Mouse (Mus musculus) intestine, embryonic 14.5 days (tissue): ENCODE results near the gene Scimp. TPM values are rescaled to one million over a fixed set of nuclear protein-coding genes. Genes with fewer than 3 reads are reported as not detected.
A peak's percentile ranks its signal among the peaks of the same experiment; 100 is the strongest.
"Not testable (repeated sequence)": the region's sequence is repeated elsewhere in the genome, so short reads cannot be mapped to it uniquely, and the experiment has no call there.

Experiments used
- ATAC-seq: fragments of 200-750 bp; cut with Nextera tagmentation; replicated peaks from 2 replicates; pipeline ENCODE4 v1.8.0; 2017; ENCODE audit warnings: low read depth, moderate number of reproducible peaks, moderate TSS enrichment, moderate library complexity; ENCODE audit not compliant: low FRiP score, low TSS enrichment
- DNase-seq: peaks from one replicate; pipeline ENCODE4 v3.0.0-alpha.2; 2018; ENCODE audit warnings: low spot score
- H3K27ac ChIP-seq: fragments of 300-500 bp; sonication (generic); 2 replicates; pipeline ENCODE4 v1.5.1; 2014; ENCODE audit warnings: low read depth, mild to moderate bottlenecking, control low read depth
- H3K27me3 ChIP-seq: fragments of 300-500 bp; sonication (generic); replicated peaks from 2 replicates; pipeline ENCODE4 v1.6.1; 2014; ENCODE audit warnings: low read length, control low read depth; ENCODE audit not compliant: control insufficient read depth, insufficient read depth
- H3K36me3 ChIP-seq: fragments of 300-500 bp; sonication (generic); 2 replicates; pipeline ENCODE4 v1.6.1; 2014; ENCODE audit warnings: low read length, control low read depth; ENCODE audit not compliant: control insufficient read depth, insufficient read depth
- H3K4me1 ChIP-seq: fragments of 300-500 bp; sonication (generic); replicated peaks from 2 replicates; pipeline ENCODE4 v1.6.1; 2014; ENCODE audit warnings: low read length, control low read depth, mixed read lengths; ENCODE audit not compliant: control insufficient read depth, insufficient read depth
- H3K4me2 ChIP-seq: fragments of 300-500 bp; sonication (generic); 2 replicates; pipeline ENCODE4 v1.6.1; 2014; ENCODE audit warnings: low read length
- H3K4me3 ChIP-seq: fragments of 300-500 bp; sonication (generic); 2 replicates; pipeline ENCODE4 v1.5.1; 2014; ENCODE audit warnings: low read depth, low read length, control low read depth, mixed read lengths
- H3K9ac ChIP-seq: fragments of 300-500 bp; sonication (generic); 2 replicates; pipeline ENCODE4 v1.6.1; 2014; ENCODE audit warnings: mild to moderate bottlenecking, low read length
- H3K9me3 ChIP-seq: fragments of 300-500 bp; sonication (generic); 2 replicates; pipeline ENCODE4 v1.6.1; 2016; ENCODE audit warnings: low read length, control low read depth; ENCODE audit not compliant: control insufficient read depth
- WGBS: fragments of 180-500 bp; shearing (Covaris S2); extraction: QIAGEN DNeasy Blood & Tissue Kit; methylation state at CpG from one replicate; pipeline ENCODE4 v1.1.7; 2014; 5-methylcytosine and 5-hydroxymethylcytosine counted together
- polyA plus RNA-seq: library from polyadenylated mRNA; unstranded; fragments of >200 nt; fragmentation: Nextera tagmentation; extraction: Ambion mirVana; gene quantifications from 2 replicates; pipeline ENCODE4 v1.2.1, GENCODE M21; 2014

The Scimp gene
- polyA plus RNA-seq, 1 experiment from 2014 or later = 0.45 TPM

GRCm38 (mm10) chr11:70770804-70771203 is 41.6 kb downstream of the Scimp start:
- H3K36me3 ChIP-seq = peaks cover 26% of the 10 kb centered on the region
- whole genome bisulfite sequencing = 93% methylated on average over 3 of the region's 3 CpGs
- no peak overlapping the region for H3K27ac ChIP-seq
- no peak overlapping the region for H3K4me2 ChIP-seq
- no peak for ATAC-seq
- no peak overlapping the region for H3K4me3 ChIP-seq
- H3K9me3 ChIP-seq = no peaks in the 10 kb centered on the region
- DNase-seq = no peak
- 0 out of 2 replicates have a peak, but pooled peaks cover 1% of the 10 kb centered on the region for H3K4me1 ChIP-seq
- H3K27me3 ChIP-seq = no peaks in the 10 kb centered on the region
- no peak overlapping the region for H3K9ac ChIP-seq

GRCm38 (mm10) chr11:70765776-70766445 is 46.5 kb downstream of the Scimp start:
- ATAC-seq (no peak), DNase-seq (no peak)
- H3K9ac ChIP-seq = no peak overlapping the region
- no peak overlapping the region for H3K27ac ChIP-seq
- no peaks in the 10 kb centered on the region for H3K9me3 ChIP-seq
- H3K4me1 ChIP-seq = 0 out of 2 replicates have a peak, but pooled peaks cover 7% of the 10 kb centered on the region
- H3K4me3 ChIP-seq = no peak overlapping the region
- H3K4me2 ChIP-seq = no peak overlapping the region
- H3K27me3 ChIP-seq = no peaks in the 10 kb centered on the region
- WGBS = 72% methylated on average over 16 of the region's 16 CpGs
- 0 out of 2 replicates have a peak, but pooled peaks cover 3% of the 10 kb centered on the region for H3K36me3 ChIP-seq

- H3K27me3 ChIP-seq = no peaks in the 10 kb centered on the region
- 0 out of 2 replicates have a peak, but pooled peaks cover 3% of the 10 kb centered on the region for H3K36me3 ChIP-seq
- peak within 1 kb of the TSS; percentile 58 for H3K9ac ChIP-seq
- H3K9me3 ChIP-seq = no peaks in the 10 kb centered on the region
- under 1% methylated on average over 77 of the region's 78 CpGs for WGBS
- peak within 1 kb of the TSS; percentile 65 for H3K4me2 ChIP-seq
- H3K4me1 ChIP-seq = 0 out of 2 replicates have a peak, but pooled peaks cover 7% of the 10 kb centered on the region
- ATAC-seq (peak; percentile 92), DNase-seq (peak; percentile 89)
- peak within 1 kb of the TSS; percentile 45 for H3K4me3 ChIP-seq
- H3K27ac ChIP-seq = peak within 1 kb of the TSS; percentile 72
These were observed 48.2 kb downstream of the Scimp start, which contains the start of gene Zfp3 for GRCm38 (mm10) chr11:70763936-70764808. Gene Zfp3, plus strand, starts transcription at chr11:70764209.

GRCm38 (mm10) chr11:70763582-70763935 is 48.8 kb downstream of the Scimp start:
- DNase-seq (peak; percentile 62), ATAC-seq (0 out of 2 replicates have a peak, but pooled peaks have one; percentile 19)
- 24% methylated on average over 3 of the region's 3 CpGs for WGBS
- peak overlapping the region; percentile 65 for H3K4me2 ChIP-seq
- 0 out of 2 replicates have a peak, but pooled peaks cover 3% of the 10 kb centered on the region for H3K36me3 ChIP-seq
- 0 out of 2 replicates have a peak, but pooled peaks cover 7% of the 10 kb centered on the region for H3K4me1 ChIP-seq
- H3K27ac ChIP-seq = peak overlapping the region; percentile 72
- H3K4me3 ChIP-seq = peak overlapping the region; percentile 45
- peak overlapping the region; percentile 58 for H3K9ac ChIP-seq
- no peaks in the 10 kb centered on the region for H3K9me3 ChIP-seq
- no peaks in the 10 kb centered on the region for H3K27me3 ChIP-seq

GRCm38 (mm10) chr11:70762641-70763040 is 49.7 kb downstream of the Scimp start:
- no peak overlapping the region for H3K9ac ChIP-seq
- no peak for ATAC-seq
- no peak overlapping the region for H3K4me2 ChIP-seq
- no peak for DNase-seq
- no peak overlapping the region for H3K4me3 ChIP-seq
- no peaks in the 10 kb centered on the region for H3K9me3 ChIP-seq
- 0 out of 2 replicates have a peak, but pooled peaks cover 7% of the 10 kb centered on the region for H3K4me1 ChIP-seq
- H3K27me3 ChIP-seq = no peaks in the 10 kb centered on the region
- H3K27ac ChIP-seq = no peak overlapping the region
- H3K36me3 ChIP-seq = 0 out of 2 replicates have a peak, but pooled peaks cover 2% of the 10 kb centered on the region
- 84% methylated on average over 9 of the region's 9 CpGs for WGBS

- not testable (repeated sequence) for DNase-seq
These were observed 51.9 kb downstream of the Scimp start for GRCm38 (mm10) chr11:70760446-70760845.

GRCm38 (mm10) chr11:70755645-70756044 is 56.7 kb downstream of the Scimp start:
- ATAC-seq (no peak; the same call in 1 of the 2 replicates), DNase-seq (peak; percentile 96)
- Histone ChIP-seq H3K9me3 (no peaks in the 10 kb centered on the region), H3K27me3 (no peaks in the 10 kb centered on the region), H3K4me2 (no peak overlapping the region), H3K9ac (no peak overlapping the region), H3K4me3 (no peak overlapping the region), H3K36me3 (no peaks in the 10 kb centered on the region), H3K27ac (no peak overlapping the region), H3K4me1 (no peaks in the 10 kb centered on the region)
- WGBS = 12% methylated on average over 7 of the region's 7 CpGs

More at GRCm38 (mm10) chr11:70760446-70760845, 51.9 kb downstream of the Scimp start:
- H3K36me3 ChIP-seq, H3K27ac ChIP-seq, H3K4me3 ChIP-seq, H3K9me3 ChIP-seq, H3K27me3 ChIP-seq, H3K4me1 ChIP-seq, ATAC-seq, H3K9ac ChIP-seq, H3K4me2 ChIP-seq: not testable (repeated sequence)
- 70% methylated on average over 3 of the region's 3 CpGs for WGBS

- 60% methylated on average over 7 of the region's 7 CpGs for WGBS
- Histone ChIP-seq H3K4me1 (no peaks in the 10 kb centered on the region), H3K36me3 (no peaks in the 10 kb centered on the region), H3K4me2 (no peak overlapping the region), H3K9ac (no peak overlapping the region), H3K27ac (no peak overlapping the region), H3K9me3 (no peaks in the 10 kb centered on the region), H3K4me3 (no peak overlapping the region), H3K27me3 (no peaks in the 10 kb centered on the region)
- DNase-seq (no peak), ATAC-seq (no peak)
These were observed 57.4 kb downstream of the Scimp start for GRCm38 (mm10) chr11:70754958-70755357.
